Mouse (Mus musculus): ENCODE data around the gene Mosmo. TPM values are rescaled to one million over a fixed set of nuclear protein-coding genes. Genes with fewer than 3 reads are reported as not detected.
A peak's percentile ranks its signal among the peaks of the same experiment; 100 is the strongest.

The Mosmo gene
- total RNA-seq, 2 experiments from 2014 or later, result 72.0 to 76.6 TPM

DNA sequence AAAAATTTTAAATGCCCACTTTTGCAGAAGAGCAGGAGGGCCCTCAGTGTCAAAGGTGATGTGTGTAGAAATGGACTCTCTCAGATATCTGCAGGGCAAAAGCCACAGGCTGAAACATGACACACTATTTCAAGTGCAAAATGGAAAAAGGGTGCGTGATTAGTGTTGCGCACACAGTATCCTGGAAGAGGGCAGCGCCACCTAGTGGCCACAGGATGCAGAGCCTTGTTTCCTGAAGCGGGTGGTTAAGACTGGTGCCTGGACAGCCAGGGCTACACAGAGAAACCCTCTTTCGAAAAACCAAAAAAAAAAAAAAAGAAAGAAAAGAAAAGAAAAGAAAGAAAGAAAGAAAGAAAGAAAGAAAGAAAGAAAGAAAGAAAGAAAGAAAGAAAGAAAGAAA, 77.3 kb downstream of the Mosmo start:
- peak; percentile 84 to 89 for DNase-seq (ENCODE audit: low spot score in 2 of 2)

- no peak for DNase-seq (ENCODE audit: low spot score in 2 of 2)
Measured at GRCm38 (mm10) chr7:120767369-120767768, 90.0 kb downstream of the Mosmo start.

GRCm38 (mm10) chr7:120771389-120771788, 94.0 kb downstream of the Mosmo start:
- DNase-seq (ENCODE audit: low spot score in 2 of 2), result no peak

- no peak for DNase-seq (ENCODE audit: low spot score in 2 of 2)
Measured at GRCm38 (mm10) chr7:120778012-120778411, 100.6 kb downstream of the Mosmo start.

Other genes with a start within 250 kb of the Mosmo start
- 100 to 1,000 TPM; 243 to 247 TPM for gene Uqcrc2, start 42.4 kb upstream of the Mosmo start, total RNA-seq (2021)
- not detected for gene Pdzd9, start 7.3 kb upstream of the Mosmo start, total RNA-seq (2021)
- 10 to 100 TPM; 12.3 to 14.1 TPM for gene Vwa3a, start 61.7 kb downstream of the Mosmo start, total RNA-seq (2021)
- not detected for gene Gm5737, start 134.7 kb downstream of the Mosmo start, total RNA-seq (2021)
- gene Eef2k, start 165.2 kb downstream of the Mosmo start, total RNA-seq (2021), result 10 to 100 TPM; 29.2 to 30.4 TPM
- gene Polr3e, start 240.1 kb downstream of the Mosmo start, total RNA-seq (2021), result 10 to 100 TPM; 27.0 to 27.4 TPM